9 mouse cellular contexts compared by ENCODE assay signal in genomic region chr6:88980112-88980511, GRCm38 (mm10).
DNase-seq lines count a peak whose midpoint lies in the region; ATAC-seq lines count a peak whose summit lies in the region.
"Had no signal": no experiment of that assay in that cellular context is flagged by ENCODE, and none has a peak within 500 bp of the region (broad histone marks: within the 10 kb centered on the region; RNA-seq: fewer than 3 reads in every experiment).

No protein-coding gene starts in this region.

- no peak overlapping the region for H3K9ac ChIP-seq in kidney, embryonic 15.5 days
- H3K9ac ChIP-seq in lung, embryonic 15.5 days: no peak overlapping the region
- H3K9ac ChIP-seq: heart, embryonic 15.5 days had no signal

- no peak overlapping the region for H3K4me3 ChIP-seq in heart, embryonic 10.5 days
- H3K4me3 ChIP-seq in kidney, embryonic 15.5 days (replicated peaks): no peak overlapping the region
- no peak overlapping the region for H3K4me3 ChIP-seq in lung, embryonic 15.5 days
- H3K4me3 ChIP-seq: heart, embryonic 15.5 days had no signal

- peaks cover 7% of the 10 kb centered on the region for H3K4me1 ChIP-seq in heart, embryonic 10.5 days
- H3K4me1 ChIP-seq in kidney, embryonic 15.5 days: peaks cover 5% of the 10 kb centered on the region; the same call in 1 of the 2 replicates
- no peaks in the 10 kb centered on the region for H3K4me1 ChIP-seq in lung, embryonic 15.5 days

- ATAC-seq in kidney, embryonic 15.5 days (replicated peaks; ENCODE audit: low FRiP score): peak; percentile 69
- peak; percentile 56 for ATAC-seq in lung, embryonic 15.5 days (ENCODE audit: borderline replicate concordance, extremely low read depth, low FRiP score, low TSS enrichment)

- no peaks in the 10 kb centered on the region for H3K36me3 ChIP-seq in heart, embryonic 10.5 days
- no peaks in the 10 kb centered on the region for H3K36me3 ChIP-seq in kidney, embryonic 15.5 days
- no peaks in the 10 kb centered on the region for H3K36me3 ChIP-seq in lung, embryonic 15.5 days
- H3K36me3 ChIP-seq: heart, embryonic 15.5 days had no signal

- no peaks in the 10 kb centered on the region for H3K9me3 ChIP-seq in heart, embryonic 10.5 days
- H3K9me3 ChIP-seq in kidney, embryonic 15.5 days (replicated peaks): no peaks in the 10 kb centered on the region
- H3K9me3 ChIP-seq in lung, embryonic 15.5 days: no peaks in the 10 kb centered on the region
- H3K9me3 ChIP-seq: heart, embryonic 15.5 days had no signal

- peaks cover 48% of the 10 kb centered on the region for H3K27me3 ChIP-seq in heart, embryonic 10.5 days (ENCODE audit: insufficient read depth, poor library complexity, severe bottlenecking)
- H3K27me3 ChIP-seq in kidney, embryonic 15.5 days: peaks cover 17% of the 10 kb centered on the region
- no peaks in the 10 kb centered on the region for H3K27me3 ChIP-seq in lung, embryonic 15.5 days

- peak; percentile 60 for DNase-seq in CD4-positive, CD25-positive, alpha-beta regulatory T cell, adult 2 months (ENCODE audit: low read depth, low spot score)
- peak; percentile 49 for DNase-seq in R1 (ENCODE audit: low read depth, low spot score)
- peak; percentile 86 for DNase-seq in embryo, embryonic 10 days (ENCODE audit: low spot score)
- peak; percentile 80 for DNase-seq in heart, embryonic 10.5 days (ENCODE audit: low spot score)
- DNase-seq in retina, embryonic 14.5 days (ENCODE audit: low spot score): peak; percentile 89
- DNase-seq in T-cell, adult 2 months (ENCODE audit: low spot score): no peak

- no peak overlapping the region for H3K27ac ChIP-seq in heart, embryonic 10.5 days
- no peak overlapping the region for H3K27ac ChIP-seq in kidney, embryonic 15.5 days
- no peak overlapping the region for H3K27ac ChIP-seq in lung, embryonic 15.5 days
- H3K27ac ChIP-seq: heart, embryonic 15.5 days had no signal

- H3K4me2 ChIP-seq in kidney, embryonic 15.5 days: no peak overlapping the region
- H3K4me2 ChIP-seq in lung, embryonic 15.5 days: no peak overlapping the region
- H3K4me2 ChIP-seq: heart, embryonic 15.5 days had no signal

- WGBS in heart, embryonic 10.5 days: 14% methylated on average over 8 of the region's 8 CpGs
- 4% methylated on average over 8 of the region's 8 CpGs for WGBS in kidney, embryonic 15.5 days
- WGBS in lung, embryonic 15.5 days: 2% methylated on average over 8 of the region's 8 CpGs
